Mouse (Mus musculus) thymus, adult 2 months (tissue): ENCODE data around the gene Lypd6b. TPM values are rescaled to one million over a fixed set of nuclear protein-coding genes. Genes with fewer than 3 reads are reported as not detected.

ENCODE experiments used
- DNase-seq: peaks from one replicate; pipeline ENCODE4 v3.0.0; 2021
- H3K27ac ChIP-seq: fragments of 200-500 bp; 2 replicates; pipeline ENCODE4 v1.5.1; 2012; ENCODE audit warnings: low read length, control low read depth; ENCODE audit not compliant: control insufficient read depth, insufficient read depth
- H3K27me3 ChIP-seq: fragments of 200-500 bp; 2 replicates; pipeline ENCODE4 v1.6.1; 2012; ENCODE audit warnings: mild to moderate bottlenecking, low read length, moderate library complexity, mixed read lengths; ENCODE audit not compliant: control insufficient read depth, insufficient read depth
- H3K36me3 ChIP-seq: fragments of 200-500 bp; 2 replicates; pipeline ENCODE4 v1.6.1; 2012; ENCODE audit warnings: mild to moderate bottlenecking, low read length, moderate library complexity; ENCODE audit not compliant: control insufficient read depth, insufficient read depth
- H3K4me1 ChIP-seq: fragments of 200-500 bp; replicated peaks from 2 replicates; pipeline ENCODE4 v1.6.1; 2012; ENCODE audit warnings: low read length; ENCODE audit not compliant: control insufficient read depth, insufficient read depth
- H3K4me3 ChIP-seq: fragments of 200-500 bp; 2 replicates; pipeline ENCODE4 v1.5.1; 2012; ENCODE audit warnings: mild to moderate bottlenecking, low read length, control low read depth, moderate library complexity; ENCODE audit not compliant: control insufficient read depth, insufficient read depth
- CTCF ChIP-seq: fragments of 200-500 bp; IDR thresholded peaks from 2 replicates; pipeline ENCODE4 v1.5.1; 2012; ENCODE audit warnings: mild to moderate bottlenecking, control low read depth, low read length, moderate library complexity, borderline replicate concordance; ENCODE audit not compliant: control insufficient read depth, poor library complexity, insufficient read depth; ENCODE audit errors: extremely low read depth
- POLR2A ChIP-seq: fragments of 200-500 bp; IDR thresholded peaks from 2 replicates; pipeline ENCODE4 v1.6.1; 2012; ENCODE audit warnings: mild to moderate bottlenecking, low read length, control low read depth, moderate library complexity; ENCODE audit not compliant: control insufficient read depth, poor library complexity, insufficient read depth; ENCODE audit errors: extremely low read depth
- WGBS: fragments of 180-500 bp; shearing (Covaris S2); methylation state at CpG from one replicate; pipeline ENCODE4 v1.1.7; 2018; 5-methylcytosine and 5-hydroxymethylcytosine counted together
- polyA plus RNA-seq: library from polyadenylated mRNA; depleted of rRNA; stranded (reverse); fragments of >200 nt; gene quantifications from 2 replicates; pipeline ENCODE4 v1.2.3, GENCODE M21; 2012

Gene Lypd6b
- polyA plus RNA-seq, 1 experiment = 5.8 TPM

- Histone ChIP-seq H3K27ac (peak overlapping the region; percentile 83), H3K36me3 (no peaks in the 10 kb centered on the region), H3K4me1 (peaks cover 12% of the 10 kb centered on the region), H3K4me3 (no peak overlapping the region; the same call in 1 of the 2 replicates), H3K27me3 (no peaks in the 10 kb centered on the region)
- 2% methylated on average over 2 of the region's 2 CpGs for WGBS
- DNase-seq = peak; percentile 35
- TF ChIP-seq CTCF = no peak
- no peak for TF ChIP-seq POLR2A
Measured at GRCm38 (mm10) chr2:49847831-49848230, 60.3 kb downstream of the Lypd6b start.

GRCm38 (mm10) chr2:49849771-49850170 lies 62.3 kb downstream of the Lypd6b start:
- TF ChIP-seq POLR2A = no peak
- TF ChIP-seq CTCF = no peak
- Histone ChIP-seq H3K36me3 (no peaks in the 10 kb centered on the region), H3K4me1 (peaks cover 9% of the 10 kb centered on the region), H3K27me3 (no peaks in the 10 kb centered on the region), H3K27ac (no peak overlapping the region), H3K4me3 (no peak overlapping the region)
- no peak for DNase-seq
- 68% methylated on average over 1 of the region's 1 CpGs for WGBS

- Histone ChIP-seq H3K27ac (no peak overlapping the region), H3K27me3 (no peaks in the 10 kb centered on the region), H3K36me3 (no peaks in the 10 kb centered on the region), H3K4me3 (no peak overlapping the region), H3K4me1 (peaks cover 7% of the 10 kb centered on the region)
- DNase-seq = no peak
- no peak for TF ChIP-seq POLR2A
- TF ChIP-seq CTCF = no peak
Measured at GRCm38 (mm10) chr2:49851977-49852376, 64.5 kb downstream of the Lypd6b start.

- H3K27me3 ChIP-seq = no peaks in the 10 kb centered on the region
- H3K4me1 ChIP-seq = peaks cover 5% of the 10 kb centered on the region
- no peaks in the 10 kb centered on the region for H3K36me3 ChIP-seq
- no peak overlapping the region for H3K27ac ChIP-seq
- DNase-seq = no peak
- TF ChIP-seq POLR2A = no peak
- no peak for TF ChIP-seq CTCF
- WGBS = 83% methylated on average over 10 of the region's 10 CpGs
- no peak overlapping the region for H3K4me3 ChIP-seq
Measured at GRCm38 (mm10) chr2:49856161-49856564, 68.7 kb downstream of the Lypd6b start.

- H3K4me1 ChIP-seq = peaks cover 5% of the 10 kb centered on the region
- no peak overlapping the region for H3K27ac ChIP-seq
- WGBS = 98% methylated on average over 5 of the region's 5 CpGs
- no peak for TF ChIP-seq POLR2A
- no peak for TF ChIP-seq CTCF
- H3K4me3 ChIP-seq = no peak overlapping the region
- no peak for DNase-seq
- no peaks in the 10 kb centered on the region for H3K27me3 ChIP-seq
- no peaks in the 10 kb centered on the region for H3K36me3 ChIP-seq
Measured at GRCm38 (mm10) chr2:49856584-49856983, 69.1 kb downstream of the Lypd6b start.

- Histone ChIP-seq H3K36me3 (no peaks in the 10 kb centered on the region), H3K27ac (no peak overlapping the region), H3K27me3 (no peaks in the 10 kb centered on the region), H3K4me1 (peaks cover 7% of the 10 kb centered on the region), H3K4me3 (no peak overlapping the region)
- no peak for TF ChIP-seq CTCF
- TF ChIP-seq POLR2A = no peak
- WGBS = 87% methylated on average over 11 of the region's 11 CpGs
- no peak for DNase-seq
Measured at GRCm38 (mm10) chr2:49860219-49860962, 72.9 kb downstream of the Lypd6b start.
